9 mouse cellular contexts compared by ENCODE assay signal in the genomic region with DNA sequence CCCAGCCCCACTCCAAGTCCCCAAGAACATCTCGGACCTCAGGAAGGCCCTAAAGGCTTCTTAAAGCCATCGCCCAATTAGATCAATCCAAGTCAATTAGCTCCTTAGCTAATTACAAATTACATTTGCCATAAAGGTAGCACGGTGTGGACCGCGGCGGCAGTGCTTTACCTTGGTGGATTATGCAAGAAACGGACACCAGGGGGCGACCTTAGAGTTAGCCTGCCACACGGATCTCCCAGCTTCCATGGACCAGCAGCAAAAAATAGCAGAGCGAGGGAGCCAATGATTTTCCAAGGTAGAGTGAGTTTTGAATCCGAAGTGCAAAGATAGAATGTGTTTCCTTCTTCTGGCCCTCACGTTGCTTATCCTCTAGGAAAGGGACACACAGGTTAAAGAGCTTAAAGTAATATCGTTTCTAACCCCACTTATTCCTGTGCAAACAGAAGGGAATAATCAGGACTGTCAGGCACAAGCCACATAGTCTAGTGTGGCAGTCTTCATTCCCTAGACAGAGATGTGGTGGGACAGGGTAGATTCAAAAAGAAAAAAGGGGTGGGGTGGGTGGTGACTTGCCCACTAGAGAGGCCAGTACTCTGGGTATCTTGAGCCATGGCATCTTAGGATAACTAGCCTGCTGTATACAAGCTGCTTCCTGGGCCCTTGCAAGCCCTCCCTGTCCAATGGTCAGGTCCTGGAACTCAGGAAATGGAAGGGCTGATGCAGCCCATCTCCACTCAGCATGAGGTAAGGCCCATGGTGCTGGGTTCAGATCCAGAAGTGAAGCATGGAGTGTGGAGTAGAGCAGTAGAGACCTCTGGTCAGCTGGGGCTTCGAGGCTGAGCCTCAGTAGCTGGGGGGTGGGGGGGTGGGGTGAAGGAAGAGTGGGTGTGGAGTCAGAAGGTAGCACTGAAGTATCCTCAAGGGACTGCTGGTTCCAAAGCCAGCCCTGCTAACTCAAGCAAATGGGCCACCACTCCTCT. TPM values are rescaled to one million over a fixed set of nuclear protein-coding genes. Genes with fewer than 3 reads are reported as not detected.
A peak's percentile ranks its signal among the peaks of the same experiment; 100 is the strongest.
DNase-seq lines count a peak whose midpoint lies in the region; ATAC-seq and TF ChIP-seq lines count a peak whose summit lies in the region.
"Had no signal": no experiment of that assay in that cellular context is flagged by ENCODE, and none has a peak within 500 bp of the region (broad histone marks: within the 10 kb centered on the region; RNA-seq: fewer than 3 reads in every experiment).

No protein-coding gene starts in this region.

- no peak overlapping the region for H3K9ac ChIP-seq in MEL (ENCODE audit: control insufficient read depth, low read depth, low read length, poor library complexity, severe bottlenecking)
- no peak overlapping the region for H3K9ac ChIP-seq in limb, embryonic 11.5 days (ENCODE audit: low read length)
- H3K9ac ChIP-seq in stomach, postnatal 0 days (ENCODE audit: low read length), result no peak overlapping the region

- TF ChIP-seq RAD21 in MEL (IDR thresholded peaks at IDR 0.05; ENCODE audit: low read depth, low read length), result peak; percentile 64

- TF ChIP-seq EP300 in MEL (IDR thresholded peaks at IDR 0.05; ENCODE audit: low read depth in 1 of 2, low read length in 2 of 2), result no peak
- TF ChIP-seq EP300 in stomach, postnatal 0 days (optimal IDR thresholded peaks at IDR 0.05), result no peak

- H3K4me1 ChIP-seq in MEL (ENCODE audit: control insufficient read depth in 1 of 2, insufficient read depth in 2 of 2, low read length in 2 of 2), result peaks cover 2 to 26% of the 10 kb centered on the region in 2 experiments; a peak in 3 of 4 replicates
- H3K4me1 ChIP-seq in cerebellum, adult 2 months (ENCODE audit: control insufficient read depth, insufficient read depth, low read length), result no peaks in the 10 kb centered on the region
- peaks cover 6% of the 10 kb centered on the region; the same call in 1 of the 2 replicates for H3K4me1 ChIP-seq in limb, embryonic 11.5 days (ENCODE audit: control insufficient read depth, insufficient read depth, low read length)
- H3K4me1 ChIP-seq in stomach, postnatal 0 days (replicated peaks; ENCODE audit: control insufficient read depth, insufficient read depth), result 0 out of 2 replicates have a peak, but pooled peaks cover 2% of the 10 kb centered on the region

- ATAC-seq in limb, embryonic 11.5 days (ENCODE audit: insufficient number of reproducible peaks, low FRiP score, low TSS enrichment, low read depth), result 0 out of 2 replicates have a peak, but pooled peaks have one; percentile 42
- ATAC-seq in stomach, postnatal 0 days (ENCODE audit: low FRiP score, low TSS enrichment), result peak; percentile 50

- H3K36me3 ChIP-seq in MEL (ENCODE audit: control insufficient read depth in 1 of 2, insufficient read depth in 2 of 2, low read length in 2 of 2), result peaks cover 0 to 10% of the 10 kb centered on the region in 2 experiments; a peak in 2 of 4 replicates
- H3K36me3 ChIP-seq in limb, embryonic 11.5 days (ENCODE audit: control insufficient read depth, insufficient read depth, low read length), result no peaks in the 10 kb centered on the region
- H3K36me3 ChIP-seq in stomach, postnatal 0 days (ENCODE audit: control insufficient read depth, insufficient read depth, low read length), result no peaks in the 10 kb centered on the region

- no peaks in the 10 kb centered on the region for H3K27me3 ChIP-seq in MEL (ENCODE audit: control insufficient read depth in 1 of 2, insufficient read depth in 2 of 2, low read length in 2 of 2)
- H3K27me3 ChIP-seq in cerebellum, adult 2 months (ENCODE audit: control insufficient read depth, insufficient read depth, low read length), result peaks cover 6% of the 10 kb centered on the region; the same call in 1 of the 2 replicates
- peaks cover 43% of the 10 kb centered on the region for H3K27me3 ChIP-seq in limb, embryonic 11.5 days (ENCODE audit: control insufficient read depth, insufficient read depth, low read length)
- H3K27me3 ChIP-seq in stomach, postnatal 0 days (ENCODE audit: control insufficient read depth, insufficient read depth, low read length), result peaks cover 3% of the 10 kb centered on the region; the same call in 1 of the 2 replicates

- DNase-seq in 3T3-L1 (ENCODE audit: low read depth, low spot score) (peak; percentile 76), MEL (ENCODE audit: low read depth, low spot score) (peak; percentile 74)
- DNase-seq in cerebellum, adult 2 months, result peak; percentile 64 to 79
- DNase-seq in forelimb bud, embryonic 11.5 days (ENCODE audit: low read depth, low spot score), result peak; percentile 63
- peak; percentile 79 for DNase-seq in kidney, adult 18-20 months
- DNase-seq in limb, embryonic 11.5 days (ENCODE audit: low spot score), result peak; percentile 91
- DNase-seq in naive thymus-derived CD4-positive, alpha-beta T cell, adult 2 months (ENCODE audit: low read depth), result peak; percentile 70
- peak; percentile 83 for DNase-seq in stomach, postnatal 0 days (ENCODE audit: low spot score)

- H3K79me2 ChIP-seq in MEL (ENCODE audit: control insufficient read depth, insufficient read depth, low read length, poor library complexity), result no peaks in the 10 kb centered on the region

- no peak for TF ChIP-seq POLR2A in MEL (IDR thresholded peaks at IDR 0.05; ENCODE audit: control insufficient read depth in 1 of 2, insufficient read depth in 1 of 2, low read depth in 1 of 2, low read length in 2 of 2, poor library complexity in 1 of 2)
- no peak for TF ChIP-seq POLR2A in cerebellum, adult 2 months (IDR thresholded peaks at IDR 0.05; ENCODE audit: borderline replicate concordance, insufficient read depth, low read length)

- no peak overlapping the region for H3K27ac ChIP-seq in MEL (ENCODE audit: control insufficient read depth, low read depth, low read length)
- no peak overlapping the region for H3K27ac ChIP-seq in cerebellum, adult 2 months (ENCODE audit: insufficient read depth, low read length)
- no peak overlapping the region for H3K27ac ChIP-seq in limb, embryonic 11.5 days (replicated peaks; ENCODE audit: low read depth, low read length)
- no peak overlapping the region for H3K27ac ChIP-seq in stomach, postnatal 0 days (replicated peaks)

- peak overlapping the region in 1 of 2 experiments; percentile 28; a peak in 1 of 4 replicates for H3K4me3 ChIP-seq in MEL (ENCODE audit: control insufficient read depth in 1 of 2, insufficient read depth in 1 of 2, low read depth in 2 of 2, low read length in 2 of 2)
- no peak overlapping the region for H3K4me3 ChIP-seq in cerebellum, adult 2 months (replicated peaks; ENCODE audit: insufficient read depth, low read depth, low read length)
- H3K4me3 ChIP-seq in limb, embryonic 11.5 days (ENCODE audit: low read depth, low read length), result no peak overlapping the region
- H3K4me3 ChIP-seq in stomach, postnatal 0 days (ENCODE audit: low read depth, low read length), result no peak overlapping the region
- H3K4me3 ChIP-seq: erythroblast, embryonic 14.5 days had no signal

- no peak overlapping the region for H3K4me2 ChIP-seq in limb, embryonic 11.5 days (ENCODE audit: low read depth, severe bottlenecking)
- no peak overlapping the region for H3K4me2 ChIP-seq in stomach, postnatal 0 days (replicated peaks; ENCODE audit: low read depth)

- peak; percentile 66 to 87 (median 84) for TF ChIP-seq CTCF in MEL (IDR thresholded peaks at IDR 0.05 in 2 of 3, conservative IDR thresholded peaks at IDR 0.05 in 1 of 3; ENCODE audit: control insufficient read depth in 1 of 3, insufficient read depth in 1 of 3, low read depth in 2 of 3, low read length in 3 of 3, poor library complexity in 1 of 3, severe bottlenecking in 1 of 3)
- peak; percentile 81 for TF ChIP-seq CTCF in cerebellum, adult 2 months (IDR thresholded peaks at IDR 0.05; ENCODE audit: borderline replicate concordance, insufficient read depth, low read depth, low read length)
- peak; percentile 93 for TF ChIP-seq CTCF in stomach, postnatal 0 days (IDR thresholded peaks at IDR 0.05; ENCODE audit: low read depth)

- H3K9me3 ChIP-seq in MEL (replicated peaks; ENCODE audit: insufficient read depth, low read length), result no peaks in the 10 kb centered on the region
- H3K9me3 ChIP-seq in limb, embryonic 11.5 days (ENCODE audit: control insufficient read depth, low read length), result no peaks in the 10 kb centered on the region
- no peaks in the 10 kb centered on the region for H3K9me3 ChIP-seq in stomach, postnatal 0 days (ENCODE audit: control insufficient read depth, low read length)

- WGBS in cerebellum, adult 2 months, result 10% methylated on average over 14 of the region's 14 CpGs
- WGBS in limb, embryonic 11.5 days, result 9% methylated on average over 14 of the region's 14 CpGs
- 9% methylated on average over 14 of the region's 14 CpGs for WGBS in stomach, postnatal 0 days

TF ChIP-seq in MEL, 35 proteins besides CTCF, POLR2A, EP300 and RAD21:
- TF ChIP-seq ZC3H11A (IDR thresholded peaks at IDR 0.05; ENCODE audit: low read depth, low read length) (peak; percentile 55), TCF12 (IDR thresholded peaks at IDR 0.05; ENCODE audit: low read depth, low read length) (no peak), MAFK (IDR thresholded peaks at IDR 0.05; ENCODE audit: borderline replicate concordance, low read depth, low read length) (no peak), MEF2A (IDR thresholded peaks at IDR 0.05; ENCODE audit: extremely low read depth, insufficient replicate concordance, low read depth, low read length, poor library complexity, severe bottlenecking) (no peak), UBTF (IDR thresholded peaks at IDR 0.05; ENCODE audit: borderline replicate concordance, insufficient read depth, low read depth, low read length) (no peak), SMC3 (IDR thresholded peaks at IDR 0.05; ENCODE audit: low read depth, low read length) (peak; percentile 89), TAL1 (IDR thresholded peaks at IDR 0.05; ENCODE audit: low read length) (no peak), SIN3A (IDR thresholded peaks at IDR 0.05; ENCODE audit: low read length) (no peak), TBP (IDR thresholded peaks at IDR 0.05; ENCODE audit: low read depth, low read length) (no peak)

RNA-seq across cellular contexts. Expression of a gene that starts 8.7 kb away (rescaled TPM):
- not detected in 2 replicates for total RNA-seq in MEL (2012; rRNA removed)
- not detected for polyA plus RNA-seq in MEL (2012; ENCODE audit: insufficient read depth in 1 of 2, insufficient read length in 2 of 2, low read depth in 1 of 2, low replicate concordance in 2 of 2, missing spikeins in 1 of 2)
- not detected in 2 replicates for polyA plus RNA-seq in cerebellum, adult 2 months (2012; rRNA removed)
- 1.3 and 1.4 TPM in 2 replicates for polyA plus RNA-seq in limb, embryonic 11.5 days (2014; fragmentation: Nextera tagmentation; extraction: Ambion mirVana)
- polyA plus RNA-seq in stomach, postnatal 0 days (2015; fragmentation: Nextera tagmentation; extraction: Ambion mirVana), result 164 and 201 TPM in 2 replicates
- polyA plus RNA-seq: erythroblast, embryonic 14.5 days had no signal

RNA-seq across cellular contexts. Expression of a gene that starts 28.6 kb away (rescaled TPM):
- 2.8 and 3.3 TPM in 2 replicates for total RNA-seq in MEL (2012; rRNA removed)
- 1 to 10 TPM in 1 of 2 experiments, not detected in 1; 7.6 TPM for polyA plus RNA-seq in MEL (2012; ENCODE audit: insufficient read depth in 1 of 2, insufficient read length in 2 of 2, low read depth in 1 of 2, low replicate concordance in 2 of 2, missing spikeins in 1 of 2)
- polyA plus RNA-seq in cerebellum, adult 2 months (2012; rRNA removed), result 21.8 and 23.1 TPM in 2 replicates
- 11.9 and 13.8 TPM in 2 replicates for polyA plus RNA-seq in limb, embryonic 11.5 days (2014; fragmentation: Nextera tagmentation; extraction: Ambion mirVana)
- polyA plus RNA-seq in stomach, postnatal 0 days (2015; fragmentation: Nextera tagmentation; extraction: Ambion mirVana), result 3.1 and 3.2 TPM in 2 replicates
- polyA plus RNA-seq: erythroblast, embryonic 14.5 days had no signal

Comparison
In these comparisons a context has a peak if more than half of its experiments do, and no peak if none do; other contexts are left out.
1. RNA of a gene that starts 8.7 kb away (polyA plus RNA-seq): 164 to 201 TPM in stomach, postnatal 0 days; 1.3 to 1.4 TPM in limb, embryonic 11.5 days, not detected in MEL and not detected in cerebellum, adult 2 months; every median in the first group is over 10 times any median in the second.
2. Peak in every context shown above with its lines, with median percentiles within 50 percentile points of each other: DNase-seq and CTCF ChIP-seq.